Mouse (Mus musculus) MEL (cell line): ENCODE data around the gene Iqsec1. TPM values are rescaled to one million over a fixed set of nuclear protein-coding genes. Genes with fewer than 3 reads are reported as not detected.

ENCODE experiments used
- DNase-seq: peaks from one replicate; pipeline ENCODE4 v3.0.0; 2011; ENCODE audit warnings: low read depth, low spot score
- H3K27ac ChIP-seq: 2 replicates; pipeline ENCODE4 v1.5.1; 2012; ENCODE audit warnings: low read depth, mild to moderate bottlenecking, control low read depth, low read length, moderate library complexity; ENCODE audit not compliant: control insufficient read depth
- H3K27me3 ChIP-seq, 2 experiments: fragments of 150-350 bp in 1 of 2; sonication (generic) in 1 of 2; 2 replicates each; pipeline ENCODE4 v1.6.1; 2012; ENCODE audit warnings: low read length in 2 of 2, mild to moderate bottlenecking in 2 of 2, improper control_type of control experiment in 1 of 2, moderate library complexity in 1 of 2; ENCODE audit not compliant: insufficient read depth in 2 of 2, control insufficient read depth in 1 of 2
- H3K36me3 ChIP-seq, 2 experiments: 2 replicates each; pipeline ENCODE4 v1.6.1; 2012 to 2014; ENCODE audit warnings: low read length in 2 of 2, improper control_type of control experiment in 1 of 2, inconsistent platforms in 1 of 2, mild to moderate bottlenecking in 1 of 2; ENCODE audit not compliant: insufficient read depth in 2 of 2, control insufficient read depth in 1 of 2
- H3K4me1 ChIP-seq, 2 experiments: fragments of 150-350 bp in 1 of 2; sonication (generic) in 1 of 2; 2 replicates each; pipeline ENCODE4 v1.6.1; 2012; ENCODE audit warnings: low read length in 2 of 2, improper control_type of control experiment in 1 of 2, mild to moderate bottlenecking in 1 of 2; ENCODE audit not compliant: insufficient read depth in 2 of 2, control insufficient read depth in 1 of 2
- H3K4me3 ChIP-seq, 2 experiments: fragments of 150-350 bp in 1 of 2; sonication (generic) in 1 of 2; 2 replicates each; pipeline ENCODE4 v1.5.1; 2012; ENCODE audit warnings: low read depth in 2 of 2, low read length in 2 of 2, mild to moderate bottlenecking in 2 of 2, moderate library complexity in 2 of 2, control low read depth in 1 of 2, improper control_type of control experiment in 1 of 2; ENCODE audit not compliant: control insufficient read depth in 1 of 2, insufficient read depth in 1 of 2
- H3K79me2 ChIP-seq: 2 replicates; pipeline ENCODE4 v1.6.1; 2012; ENCODE audit warnings: mild to moderate bottlenecking, low read length, moderate library complexity; ENCODE audit not compliant: control insufficient read depth, poor library complexity, insufficient read depth
- H3K9ac ChIP-seq: 2 replicates; pipeline ENCODE4 v1.6.1; 2012; ENCODE audit warnings: low read depth, mild to moderate bottlenecking, control low read depth, low read length, moderate library complexity; ENCODE audit not compliant: control insufficient read depth, poor library complexity, severe bottlenecking
- H3K9me3 ChIP-seq: fragments of 150-350 bp; sonication (generic); replicated peaks from 2 replicates; pipeline ENCODE4 v1.6.1; 2012; ENCODE audit warnings: mild to moderate bottlenecking, low read length, improper control_type of control experiment, moderate library complexity; ENCODE audit not compliant: insufficient read depth
- BHLHE40 ChIP-seq: IDR thresholded peaks from 2 replicates; pipeline ENCODE4 v1.6.1; 2012; ENCODE audit warnings: low read depth, mild to moderate bottlenecking, inconsistent platforms, low read length, improper control_type of control experiment, borderline replicate concordance
- CHD1 ChIP-seq: IDR thresholded peaks from 2 replicates; pipeline ENCODE4 v1.6.1; 2012; ENCODE audit warnings: low read depth, mild to moderate bottlenecking, inconsistent platforms, low read length, improper control_type of control experiment
- CHD2 ChIP-seq: IDR thresholded peaks from 2 replicates; pipeline ENCODE4 v1.6.1; 2011; ENCODE audit warnings: low read length, improper control_type of control experiment
- CTCF ChIP-seq, 3 experiments: IDR thresholded peaks in 2 of 3; conservative IDR thresholded peaks in 1 of 3; 2 replicates each; pipeline ENCODE4 v1.5.1; 2011 to 2012; ENCODE audit warnings: low read length in 3 of 3, low read depth in 2 of 3, mild to moderate bottlenecking in 2 of 3, improper control_type of control experiment in 1 of 3, inconsistent platforms in 1 of 3, mixed read lengths in 1 of 3, moderate library complexity in 1 of 3; ENCODE audit not compliant: control insufficient read depth in 1 of 3, insufficient read depth in 1 of 3, poor library complexity in 1 of 3, severe bottlenecking in 1 of 3
- E2F4 ChIP-seq: IDR thresholded peaks from 2 replicates; pipeline ENCODE4 v1.6.1; 2011; ENCODE audit warnings: low read depth, low read length, improper control_type of control experiment, borderline replicate concordance
- GATA1 ChIP-seq: IDR thresholded peaks from 2 replicates; pipeline ENCODE4 v1.6.1; 2011; ENCODE audit warnings: low read depth, low read length, improper control_type of control experiment
- HCFC1 ChIP-seq: IDR thresholded peaks from 2 replicates; pipeline ENCODE4 v1.6.1; 2012; ENCODE audit warnings: low read depth, mild to moderate bottlenecking, inconsistent platforms, low read length, improper control_type of control experiment, moderate library complexity
- JUND ChIP-seq: IDR thresholded peaks from 2 replicates; pipeline ENCODE4 v1.6.1; 2011; ENCODE audit warnings: low read depth, mild to moderate bottlenecking, improper control_type of control experiment, low read length
- KAT2A ChIP-seq: conservative IDR thresholded peaks from 2 replicates; pipeline ENCODE4 v1.6.1; 2012; ENCODE audit warnings: low read depth, low read length, improper control_type of control experiment, inconsistent platforms
- MAFK ChIP-seq: IDR thresholded peaks from 2 replicates; pipeline ENCODE4 v1.6.1; 2011; ENCODE audit warnings: low read depth, mild to moderate bottlenecking, low read length, improper control_type of control experiment, borderline replicate concordance
- MAX ChIP-seq: IDR thresholded peaks from 2 replicates; pipeline ENCODE4 v1.6.1; 2011; ENCODE audit warnings: low read length, improper control_type of control experiment
- MAZ ChIP-seq: IDR thresholded peaks from 2 replicates; pipeline ENCODE4 v1.6.1; 2012; ENCODE audit warnings: low read depth, mild to moderate bottlenecking, inconsistent platforms, low read length, improper control_type of control experiment
- MEF2A ChIP-seq: IDR thresholded peaks from 2 replicates; pipeline ENCODE4 v1.6.1; 2014; ENCODE audit warnings: low read depth, mild to moderate bottlenecking, inconsistent platforms, low read length, improper control_type of control experiment; ENCODE audit not compliant: poor library complexity, insufficient replicate concordance, severe bottlenecking; ENCODE audit errors: extremely low read depth
- MYB ChIP-seq: IDR thresholded peaks from 2 replicates; pipeline ENCODE4 v1.6.1; 2011; ENCODE audit warnings: mild to moderate bottlenecking, low read depth, low read length, improper control_type of control experiment
- MYC ChIP-seq: IDR thresholded peaks from 2 replicates; pipeline ENCODE4 v1.6.1; 2011; ENCODE audit warnings: low read depth, mild to moderate bottlenecking, low read length, improper control_type of control experiment, moderate library complexity
- NELFE ChIP-seq: IDR thresholded peaks from 2 replicates; pipeline ENCODE4 v1.6.1; 2011; ENCODE audit warnings: low read depth, low read length, improper control_type of control experiment
- POLR2A ChIP-seq, 2 experiments: IDR thresholded peaks; 2 replicates each; pipeline ENCODE4 v1.6.1; 2011 to 2012; ENCODE audit warnings: low read length in 2 of 2, mild to moderate bottlenecking in 2 of 2, control low read depth in 1 of 2, improper control_type of control experiment in 1 of 2, low read depth in 1 of 2, moderate library complexity in 1 of 2; ENCODE audit not compliant: control insufficient read depth in 1 of 2, insufficient read depth in 1 of 2, poor library complexity in 1 of 2
- POLR2AphosphoS5 ChIP-seq: IDR thresholded peaks from 2 replicates; pipeline ENCODE4 v1.6.1; 2012; ENCODE audit warnings: low read depth, borderline replicate concordance, mild to moderate bottlenecking, inconsistent platforms, low read length, moderate library complexity, mixed read lengths
- SMC3 ChIP-seq: IDR thresholded peaks from 2 replicates; pipeline ENCODE4 v1.6.1; 2011; ENCODE audit warnings: low read depth, low read length, improper control_type of control experiment
- TBP ChIP-seq: IDR thresholded peaks from 2 replicates; pipeline ENCODE4 v1.8.0; 2011; ENCODE audit warnings: low read depth, low read length, improper control_type of control experiment
- UBTF ChIP-seq: IDR thresholded peaks from 2 replicates; pipeline ENCODE4 v1.6.1; 2012; ENCODE audit warnings: low read depth, mild to moderate bottlenecking, inconsistent platforms, low read length, improper control_type of control experiment, moderate library complexity, borderline replicate concordance; ENCODE audit not compliant: insufficient read depth
- USF2 ChIP-seq, 2 experiments: IDR thresholded peaks; 2 replicates each; pipeline ENCODE4 v1.6.1; 2011 to 2012; ENCODE audit warnings: improper control_type of control experiment in 2 of 2, low read length in 2 of 2, borderline replicate concordance in 1 of 2, inconsistent platforms in 1 of 2, low read depth in 1 of 2, mild to moderate bottlenecking in 1 of 2; ENCODE audit not compliant: insufficient read depth in 1 of 2
- polyA plus RNA-seq, 2 experiments: library from polyadenylated mRNA; stranded (reverse) in 1 of 2; unstranded in 1 of 2; fragments of >175 nt in 1 of 2; fragments of >200 nt in 1 of 2; gene quantifications; 2 replicates each; pipeline versions ENCODE4 v1.2.1 to v1.2.4; 2012; ENCODE audit warnings: low replicate concordance in 2 of 2, low read depth in 1 of 2; ENCODE audit not compliant: insufficient read length in 2 of 2, insufficient read depth in 1 of 2, missing spikeins in 1 of 2
- total RNA-seq: library from RNA; depleted of rRNA; stranded (reverse); fragments of 300-350 nt; gene quantifications from 2 replicates; pipeline ENCODE4 v1.2.3, GENCODE M21; 2012

Iqsec1 gene
- total and polyA plus RNA-seq, 3 experiments, result 14.8 to 73.4 (median 30.8) TPM

GRCm38 (mm10) chr6:90790901-90791300 lies 197.6 kb downstream of the Iqsec1 start:
- Histone ChIP-seq H3K9me3 (no peaks in the 10 kb centered on the region), H3K27me3 (no peaks in the 10 kb centered on the region), H3K27ac (no peak overlapping the region), H3K4me3 (no peak overlapping the region), H3K79me2 (no peaks in the 10 kb centered on the region), H3K36me3 (no peaks in the 10 kb centered on the region), H3K9ac (no peak overlapping the region), H3K4me1 (peaks cover 0 to 4% of the 10 kb centered on the region in 2 experiments; a peak in 1 of 4 replicates)
- TF ChIP-seq CHD2 (no peak), SMC3 (no peak), MAFK (no peak), TBP (no peak), MAX (no peak), CTCF (IDR thresholded peaks at IDR 0.05 in 2 of 3, conservative IDR thresholded peaks at IDR 0.05 in 1 of 3; ENCODE audit: control insufficient read depth in 1 of 3, insufficient read depth in 1 of 3, low read depth in 2 of 3, low read length in 3 of 3, poor library complexity in 1 of 3, severe bottlenecking in 1 of 3) (no peak), MYB (no peak), MEF2A (no peak)
- no peak for DNase-seq

GRCm38 (mm10) chr6:90789520-90789919 lies 199.0 kb downstream of the Iqsec1 start:
- Histone ChIP-seq H3K27me3 (no peaks in the 10 kb centered on the region), H3K9me3 (no peaks in the 10 kb centered on the region), H3K9ac (no peak overlapping the region), H3K4me1 (peaks cover 0 to 4% of the 10 kb centered on the region in 2 experiments; a peak in 1 of 4 replicates), H3K4me3 (no peak overlapping the region), H3K27ac (no peak overlapping the region), H3K79me2 (no peaks in the 10 kb centered on the region), H3K36me3 (no peaks in the 10 kb centered on the region)
- DNase-seq, result no peak
- no peak for TF ChIP-seq USF2 (IDR thresholded peaks at IDR 0.05; ENCODE audit: borderline replicate concordance in 1 of 2, insufficient read depth in 1 of 2, low read depth in 1 of 2, low read length in 2 of 2)
- no peak for TF ChIP-seq KAT2A
- TF ChIP-seq MYB, result no peak
- no peak for TF ChIP-seq HCFC1
- no peak for TF ChIP-seq JUND
- no peak for TF ChIP-seq BHLHE40
- TF ChIP-seq MEF2A, result no peak
- TF ChIP-seq MAZ, result no peak
- no peak for TF ChIP-seq MYC
- TF ChIP-seq E2F4, result no peak
- TF ChIP-seq POLR2AphosphoS5, result no peak
- no peak for TF ChIP-seq TBP
- no peak for TF ChIP-seq POLR2A (IDR thresholded peaks at IDR 0.05; ENCODE audit: control insufficient read depth in 1 of 2, insufficient read depth in 1 of 2, low read depth in 1 of 2, low read length in 2 of 2, poor library complexity in 1 of 2)
- no peak for TF ChIP-seq UBTF
- TF ChIP-seq CHD1, result no peak
- TF ChIP-seq MAX, result no peak
- no peak for TF ChIP-seq NELFE
- no peak for TF ChIP-seq GATA1
